Mouse (Mus musculus) olfactory bulb, adult 2 months (tissue): ENCODE measurements around the gene Mrpl50.
"Not testable (repeated sequence)": the region's sequence is repeated elsewhere in the genome, so short reads cannot be mapped to it uniquely, and the experiment has no call there.

Experiments used
- CTCF ChIP-seq: fragments of 200-500 bp; IDR thresholded peaks from 2 replicates; pipeline ENCODE4 v1.5.1; 2012; ENCODE audit warnings: low read depth, mild to moderate bottlenecking, low read length, moderate library complexity; ENCODE audit not compliant: insufficient read depth
- POLR2A ChIP-seq: fragments of 200-500 bp; IDR thresholded peaks from 2 replicates; pipeline ENCODE4 v1.6.1; 2012; ENCODE audit warnings: mild to moderate bottlenecking, low read depth, low read length, moderate library complexity; ENCODE audit not compliant: insufficient read depth

DNA sequence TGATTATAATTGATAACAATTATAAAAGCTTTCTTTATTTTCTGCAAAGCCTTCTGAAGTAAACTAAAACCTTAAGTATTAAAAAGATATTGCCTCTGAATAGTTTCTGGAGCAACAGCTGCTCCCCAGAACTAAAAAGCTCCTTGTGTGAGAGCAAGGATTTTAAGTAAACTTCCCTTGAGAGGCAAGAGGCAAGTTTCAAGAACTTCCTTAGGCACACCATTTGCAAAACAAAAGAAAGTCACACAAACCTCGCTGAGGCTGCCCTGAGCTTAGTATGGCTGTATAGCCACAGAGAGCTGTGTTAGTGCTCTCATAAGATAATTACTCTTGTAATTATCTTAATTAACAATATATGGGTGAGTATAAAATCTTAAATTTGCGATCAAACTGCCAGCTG is 41.9 kb downstream of the Mrpl50 start:
- TF ChIP-seq CTCF, POLR2A: not testable (repeated sequence)
